ENCODE assay signal across 8 mouse cellular contexts in the genomic region with DNA sequence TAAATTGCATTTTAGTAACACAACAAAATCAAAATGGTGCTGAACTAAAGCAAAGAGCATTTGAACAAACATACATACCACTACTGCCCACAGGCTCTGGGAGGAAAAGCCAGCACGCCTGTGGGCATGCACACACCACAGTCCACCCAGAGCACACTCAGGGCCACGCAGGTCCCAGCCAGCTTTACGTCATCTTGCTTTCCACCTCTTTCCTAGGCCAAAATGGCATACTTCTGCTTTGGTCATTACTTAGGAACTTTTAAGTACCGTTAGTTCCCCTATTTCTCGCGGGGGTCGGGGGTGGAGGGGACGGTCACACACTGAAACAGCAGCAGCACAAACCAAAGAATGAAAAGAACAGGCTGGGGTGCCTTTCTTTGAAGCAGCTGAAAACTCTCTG.
DNase-seq lines count a peak whose midpoint lies in the region; ATAC-seq lines count a peak whose summit lies in the region.

No protein-coding gene starts in this region.

- no peak for ATAC-seq in neural tube, embryonic 11.5 days (ENCODE audit: insufficient read depth, low FRiP score, low TSS enrichment)
- peak; percentile 79 for ATAC-seq in granulocyte monocyte progenitor cell, adult 5-6 weeks (replicated peaks; ENCODE audit: poor library complexity, severe bottlenecking)
- ATAC-seq in limb, embryonic 11.5 days (ENCODE audit: insufficient number of reproducible peaks, low FRiP score, low TSS enrichment, low read depth) = no peak
- no peak for ATAC-seq in neural tube, embryonic 14.5 days (ENCODE audit: low read depth)

- no peak for DNase-seq in neural tube, embryonic 11.5 days (ENCODE audit: low spot score)
- no peak for DNase-seq in neural tube, embryonic 10.5 days (ENCODE audit: extremely low spot score, low spot score)
- no peak for DNase-seq in limb, embryonic 11.5 days (ENCODE audit: low spot score)
- DNase-seq in yolk sac, embryonic 10.5 days (ENCODE audit: low spot score) = no peak
- DNase-seq in right cerebral cortex, postnatal 14 days = no peak
- DNase-seq in layer of hippocampus, postnatal 36 days = no peak

- no peaks in the 10 kb centered on the region for H3K36me3 ChIP-seq in neural tube, embryonic 11.5 days (ENCODE audit: control insufficient read depth, insufficient read depth, low read length)
- no peaks in the 10 kb centered on the region for H3K36me3 ChIP-seq in limb, embryonic 11.5 days (ENCODE audit: control insufficient read depth, insufficient read depth, low read length)
- H3K36me3 ChIP-seq in neural tube, embryonic 14.5 days (ENCODE audit: control insufficient read depth, insufficient read depth, low read length) = no peaks in the 10 kb centered on the region

- H3K4me2 ChIP-seq in neural tube, embryonic 11.5 days (ENCODE audit: low read depth) = no peak overlapping the region
- H3K4me2 ChIP-seq in limb, embryonic 11.5 days (ENCODE audit: low read depth, severe bottlenecking) = peak overlapping the region; percentile 59
- no peak overlapping the region for H3K4me2 ChIP-seq in neural tube, embryonic 14.5 days (ENCODE audit: low read depth, low read length)

- no peak overlapping the region for H3K4me3 ChIP-seq in neural tube, embryonic 11.5 days (ENCODE audit: low read depth, low read length)
- H3K4me3 ChIP-seq in limb, embryonic 11.5 days (ENCODE audit: low read depth, low read length) = peak overlapping the region; percentile 17; the same call in 1 of the 2 replicates
- H3K4me3 ChIP-seq in neural tube, embryonic 14.5 days (ENCODE audit: low read depth, low read length) = no peak overlapping the region

- peaks cover 68% of the 10 kb centered on the region for H3K4me1 ChIP-seq in neural tube, embryonic 11.5 days (ENCODE audit: control insufficient read depth, insufficient read depth, low read length)
- H3K4me1 ChIP-seq in limb, embryonic 11.5 days (ENCODE audit: control insufficient read depth, insufficient read depth, low read length) = peaks cover 78% of the 10 kb centered on the region
- peaks cover 95% of the 10 kb centered on the region for H3K4me1 ChIP-seq in neural tube, embryonic 14.5 days (ENCODE audit: control insufficient read depth, insufficient read depth, low read length)

- peak overlapping the region; percentile 16 for H3K9ac ChIP-seq in neural tube, embryonic 11.5 days (ENCODE audit: low read length)
- peak overlapping the region; percentile 59 for H3K9ac ChIP-seq in limb, embryonic 11.5 days (ENCODE audit: low read length)
- H3K9ac ChIP-seq in neural tube, embryonic 14.5 days (replicated peaks; ENCODE audit: low read depth, low read length) = no peak overlapping the region; the same call in 1 of the 2 replicates

- no peaks in the 10 kb centered on the region for H3K27me3 ChIP-seq in neural tube, embryonic 11.5 days (ENCODE audit: control insufficient read depth, insufficient read depth, low read length)
- no peaks in the 10 kb centered on the region for H3K27me3 ChIP-seq in limb, embryonic 11.5 days (ENCODE audit: control insufficient read depth, insufficient read depth, low read length)
- no peaks in the 10 kb centered on the region for H3K27me3 ChIP-seq in neural tube, embryonic 14.5 days (ENCODE audit: control insufficient read depth, insufficient read depth, low read length)

- H3K27ac ChIP-seq in neural tube, embryonic 11.5 days (ENCODE audit: low read depth, low read length) = peak overlapping the region; percentile 63
- H3K27ac ChIP-seq in limb, embryonic 11.5 days (replicated peaks; ENCODE audit: low read depth, low read length) = peak overlapping the region; percentile 97
- peak overlapping the region; percentile 89 for H3K27ac ChIP-seq in neural tube, embryonic 14.5 days (ENCODE audit: low read depth, low read length)

- no peaks in the 10 kb centered on the region for H3K9me3 ChIP-seq in neural tube, embryonic 11.5 days (ENCODE audit: control insufficient read depth, low read length)
- no peaks in the 10 kb centered on the region for H3K9me3 ChIP-seq in limb, embryonic 11.5 days (ENCODE audit: control insufficient read depth, low read length)
- H3K9me3 ChIP-seq in neural tube, embryonic 14.5 days (ENCODE audit: control insufficient read depth, low read length) = no peaks in the 10 kb centered on the region

- WGBS in neural tube, embryonic 11.5 days = 41% methylated on average over 8 of the region's 8 CpGs
- 23% methylated on average over 8 of the region's 8 CpGs for WGBS in limb, embryonic 11.5 days
- WGBS in neural tube, embryonic 14.5 days = 25% methylated on average over 8 of the region's 8 CpGs
